Mouse (Mus musculus): ENCODE data around the gene Golph3.
"Not testable (repeated sequence)": the region's sequence is repeated elsewhere in the genome, so short reads cannot be mapped to it uniquely, and the experiment has no call there.

The Golph3 gene

DNA sequence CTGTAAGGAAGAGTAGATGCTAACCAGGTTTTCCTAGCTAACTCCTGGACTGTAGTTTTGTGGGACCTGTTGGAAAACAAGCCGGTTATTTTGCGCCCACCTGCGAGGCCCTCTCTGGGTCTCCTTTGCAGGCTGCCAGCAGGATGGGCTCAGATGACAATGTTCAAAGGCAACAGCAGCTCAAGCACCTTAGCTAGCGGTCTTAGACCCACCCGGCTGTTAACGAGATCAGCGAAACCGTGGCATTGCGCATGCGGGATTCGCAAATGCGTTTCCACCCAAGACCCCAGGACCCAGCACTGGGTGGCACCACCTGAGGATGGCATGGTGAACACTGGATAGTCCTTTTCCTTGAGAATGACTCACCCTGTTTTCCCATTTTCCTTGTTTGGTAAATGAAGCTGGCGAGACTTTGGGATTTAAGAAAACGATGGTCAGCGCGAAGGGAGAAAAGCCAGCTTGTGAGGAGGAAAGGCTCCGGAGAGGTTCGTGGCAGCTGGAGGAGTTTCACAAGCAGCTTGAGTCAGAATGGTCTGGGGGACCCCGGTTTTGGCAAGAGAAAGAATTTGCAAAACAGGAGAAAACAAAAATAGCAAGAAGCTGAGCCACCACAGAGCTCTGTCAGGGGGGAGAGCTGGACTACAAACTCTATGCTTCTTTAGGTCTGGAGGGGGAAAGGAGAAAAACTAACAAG is 39.4 kb downstream of the Golph3 start:
- no peak for DNase-seq

- DNase-seq: no peak
Observed at GRCm38 (mm10) chr15:12362001-12362700, 40.9 kb downstream of the Golph3 start.

DNA sequence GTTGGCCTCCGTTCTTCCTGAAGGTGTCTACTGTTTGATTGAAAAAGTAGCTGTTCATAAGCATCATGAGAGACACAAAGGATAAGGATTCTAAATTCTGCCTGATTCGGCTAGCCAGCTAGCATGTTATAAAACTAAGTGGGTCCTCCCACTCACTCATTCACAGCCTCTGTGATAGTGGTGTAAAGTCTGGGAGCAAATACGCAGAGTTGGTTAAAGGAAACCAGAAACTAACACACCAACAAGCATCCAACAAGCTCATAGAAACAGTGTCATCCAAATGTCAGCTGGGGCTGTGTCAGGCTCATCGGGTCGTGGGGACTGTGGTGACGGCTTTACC is 41.4 kb downstream of the Golph3 start:
- DNase-seq: no peak

DNA sequence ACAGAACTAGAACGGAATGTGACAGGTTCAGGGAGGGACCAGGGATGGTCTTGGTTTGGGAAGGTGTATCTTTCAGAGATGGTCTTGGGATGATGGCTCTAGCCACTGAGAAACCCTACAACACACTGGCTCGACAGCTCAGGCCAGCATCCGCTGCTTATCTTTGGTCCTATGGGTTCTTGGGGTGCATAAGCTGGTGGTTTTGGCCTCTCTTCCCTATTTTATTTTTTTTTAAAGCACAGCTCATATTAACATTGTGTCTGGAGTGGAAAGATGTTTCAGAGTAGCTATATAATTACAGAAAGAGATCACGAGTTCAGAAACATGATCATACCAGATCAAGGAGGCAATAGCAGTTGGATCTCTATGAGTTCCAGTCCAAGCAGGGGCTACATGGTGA is 42.8 kb downstream of the Golph3 start:
- no peak for DNase-seq

GRCm38 (mm10) chr15:12365416-12366071 is 44.3 kb downstream of the Golph3 start:
- DNase-seq: no peak

- peak; percentile 16 for DNase-seq
Observed at GRCm38 (mm10) chr15:12366072-12366469, 44.8 kb downstream of the Golph3 start.

GRCm38 (mm10) chr15:12366580-12367305 is 45.5 kb downstream of the Golph3 start:
- DNase-seq: not testable (repeated sequence)

DNA sequence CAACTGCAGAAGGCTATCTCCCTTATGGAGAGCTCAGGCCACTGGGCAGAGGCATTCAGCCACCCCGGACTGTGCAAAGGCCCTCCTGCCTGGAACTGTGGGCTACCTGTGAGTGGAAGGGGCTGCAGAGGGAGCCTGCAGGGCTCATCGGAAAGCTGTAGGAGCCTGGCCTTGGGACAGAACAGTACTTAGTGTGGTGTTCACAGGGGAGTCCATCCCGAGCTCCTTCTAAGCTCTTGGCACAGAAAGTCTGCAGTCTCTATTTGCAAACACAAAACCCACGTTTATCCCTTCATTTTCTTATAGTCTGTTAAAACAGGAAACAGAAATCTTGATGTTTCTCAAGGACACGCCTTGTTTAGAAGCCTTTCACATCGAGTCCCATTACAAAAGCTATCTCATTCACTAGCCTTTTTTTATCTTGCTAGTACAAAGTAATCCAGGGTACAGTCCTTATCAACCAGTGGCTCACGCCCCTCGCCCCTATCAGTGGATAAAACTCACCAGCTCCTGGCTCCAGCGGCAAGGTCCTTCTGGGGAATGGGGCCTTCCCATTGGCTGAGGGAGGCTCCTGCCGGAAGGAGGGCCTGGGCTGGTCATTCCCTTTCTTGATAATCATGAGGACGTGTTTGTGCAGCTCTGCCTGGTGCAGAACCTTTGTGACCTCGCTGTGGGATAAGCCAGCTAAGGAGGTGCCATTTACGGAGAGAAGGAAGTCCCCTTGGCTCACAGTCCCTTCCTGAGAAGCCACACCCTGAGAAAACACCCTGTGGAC is 46.2 kb downstream of the Golph3 start:
- DNase-seq: peak; percentile 50

DNA sequence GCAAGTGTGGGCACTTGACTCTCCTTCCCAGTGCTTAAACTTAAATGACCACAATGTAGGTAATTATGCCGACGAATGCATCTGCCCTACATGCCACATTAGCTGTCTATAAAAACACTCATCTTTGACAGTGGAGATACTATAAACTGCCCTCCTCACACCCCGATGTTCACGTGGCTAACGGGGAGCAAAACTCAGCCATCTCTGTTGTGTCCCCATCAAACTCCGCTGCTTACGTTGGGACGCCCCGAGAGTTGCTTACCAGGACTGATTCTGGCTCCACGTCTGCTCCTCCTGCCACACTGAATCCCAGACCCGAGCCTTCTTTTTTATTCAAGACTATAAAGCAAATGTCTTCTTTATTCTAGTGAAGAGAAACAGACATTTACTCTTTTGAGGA is 47.1 kb downstream of the Golph3 start:
- no peak for DNase-seq

GRCm38 (mm10) chr15:12368850-12369249 is 47.6 kb downstream of the Golph3 start:
- DNase-seq: no peak

GRCm38 (mm10) chr15:12370096-12370495 is 48.8 kb downstream of the Golph3 start:
- no peak for DNase-seq

- peak; percentile 87 for DNase-seq
Observed at GRCm38 (mm10) chr15:12371183-12371582, 49.9 kb downstream of the Golph3 start.

- DNase-seq: peak; percentile 31
Observed at GRCm38 (mm10) chr15:12373496-12373895, 52.2 kb downstream of the Golph3 start.

- DNase-seq: peak; percentile 54
Observed at GRCm38 (mm10) chr15:12373918-12374317, 52.7 kb downstream of the Golph3 start.

- DNase-seq: peak; percentile 33
Observed at GRCm38 (mm10) chr15:12374916-12375315, 53.7 kb downstream of the Golph3 start.

DNA sequence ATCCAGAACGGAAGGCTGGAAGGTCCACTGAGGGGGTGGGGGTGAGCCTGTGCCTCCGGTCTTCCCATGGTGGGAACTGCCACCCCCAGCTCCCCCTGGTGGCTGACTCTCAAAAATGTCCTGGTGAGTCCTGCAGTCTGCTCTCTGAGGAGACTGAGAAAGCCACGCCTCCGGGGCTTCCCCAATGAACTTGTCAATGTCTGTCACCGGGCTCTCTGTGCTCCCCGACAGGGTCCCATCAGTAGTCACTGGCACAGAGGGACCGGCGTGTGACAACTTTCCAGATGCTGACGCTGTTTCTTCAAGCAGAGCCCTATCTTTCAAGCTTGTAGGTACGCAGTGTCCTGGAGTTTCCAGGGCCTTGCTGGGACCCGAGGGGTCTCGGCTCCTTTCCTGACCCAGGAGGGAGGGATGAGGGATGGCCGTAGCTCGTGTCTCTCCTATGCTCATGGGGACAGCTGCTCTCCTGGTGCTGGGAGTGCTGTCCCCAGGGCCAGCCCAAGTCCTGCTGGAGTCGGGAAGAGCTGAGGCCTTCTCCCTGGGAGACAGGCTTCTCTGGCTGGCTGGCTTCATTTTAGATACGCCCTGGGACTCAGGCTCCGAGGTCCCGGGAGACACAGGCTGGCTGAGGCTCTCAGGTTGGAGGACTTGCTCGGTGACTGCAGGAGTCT is 54.5 kb downstream of the Golph3 start:
- peak; percentile 94 for DNase-seq

DNA sequence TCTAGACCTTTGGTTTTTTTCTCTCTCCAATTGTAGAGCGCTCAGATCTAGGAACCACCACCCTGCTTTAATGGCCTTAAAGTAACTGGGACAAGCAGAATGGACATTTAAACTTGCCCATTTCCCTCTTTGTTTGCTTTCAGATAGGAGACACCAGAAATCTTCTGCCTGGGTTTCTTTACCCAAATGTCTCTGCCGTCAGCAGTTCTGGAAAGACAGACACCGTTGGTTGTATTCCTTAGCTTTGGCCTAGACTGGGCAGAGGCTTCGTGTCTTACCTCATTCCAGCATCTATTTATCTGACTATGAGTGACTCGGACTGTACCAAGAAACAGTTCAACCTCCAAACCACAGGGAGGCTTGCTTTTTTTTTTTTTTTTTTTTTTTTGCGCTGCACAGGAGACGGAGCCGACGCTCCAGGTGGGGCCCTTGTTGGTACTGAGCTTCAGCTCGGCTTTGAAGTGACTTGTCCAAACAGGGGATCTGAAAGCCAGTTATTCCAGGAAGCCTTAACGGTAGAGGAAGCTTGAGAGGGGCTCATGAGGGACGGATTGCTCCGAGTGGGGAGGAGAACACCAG is 55.3 kb downstream of the Golph3 start:
- DNase-seq: no peak

DNA sequence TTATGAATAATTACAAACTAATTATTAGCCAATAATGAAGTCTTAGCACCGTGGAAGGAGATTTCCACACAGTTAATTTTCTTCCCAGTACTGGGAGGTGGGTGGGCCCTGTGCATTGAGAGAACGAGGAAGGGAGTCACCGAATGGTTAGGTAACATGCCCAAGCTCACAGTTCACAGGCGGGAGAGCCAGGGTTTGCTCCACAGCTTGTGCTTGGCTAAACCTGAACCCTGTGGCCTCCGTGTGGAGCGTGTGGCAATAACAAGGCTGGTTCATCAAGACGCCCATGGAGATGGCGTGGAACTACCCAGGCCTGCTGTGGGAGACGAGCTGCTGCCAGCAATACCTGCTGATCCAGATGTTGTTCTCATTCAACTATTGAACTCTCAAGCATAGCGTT is 56.5 kb downstream of the Golph3 start:
- DNase-seq: peak; percentile 27

DNA sequence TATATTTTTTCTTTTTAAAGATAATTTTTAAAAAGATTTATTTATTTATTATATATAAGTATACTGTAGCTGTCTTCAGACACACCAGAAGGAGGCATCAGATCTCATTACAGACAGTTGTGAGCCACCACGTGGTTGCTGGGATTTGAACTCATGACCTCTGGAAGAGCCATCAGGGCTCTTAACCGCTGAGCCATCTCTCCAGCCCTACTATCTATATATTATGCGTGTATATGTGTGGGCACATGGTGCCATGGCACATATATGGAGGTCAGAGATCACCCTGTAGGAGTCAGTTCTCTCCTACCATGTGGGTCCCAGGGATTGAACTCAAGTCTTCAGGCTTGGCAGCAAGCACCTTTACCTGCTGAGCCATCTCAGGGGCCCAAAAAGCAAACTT is 58.8 kb downstream of the Golph3 start:
- DNase-seq: no peak

DNA sequence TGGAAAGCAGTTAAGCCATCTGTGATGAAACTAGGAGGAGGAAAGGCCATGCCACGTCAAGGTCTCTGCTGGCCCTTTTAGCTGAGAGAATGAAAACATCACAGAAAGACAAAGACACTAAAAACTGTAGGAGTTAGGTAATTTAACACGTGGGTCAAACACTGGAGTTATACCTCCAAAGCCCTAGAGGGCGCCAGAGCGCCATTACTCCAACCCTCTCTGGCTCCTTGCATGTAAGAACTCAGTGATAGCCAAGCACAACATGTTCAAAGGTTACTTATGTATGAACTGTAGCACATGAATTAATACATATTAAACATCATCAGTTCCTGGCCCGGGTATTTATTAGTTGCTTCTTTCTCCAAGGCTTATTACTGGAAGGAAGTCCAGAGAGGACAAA is 59.3 kb downstream of the Golph3 start:
- peak; percentile 63 for DNase-seq

DNA sequence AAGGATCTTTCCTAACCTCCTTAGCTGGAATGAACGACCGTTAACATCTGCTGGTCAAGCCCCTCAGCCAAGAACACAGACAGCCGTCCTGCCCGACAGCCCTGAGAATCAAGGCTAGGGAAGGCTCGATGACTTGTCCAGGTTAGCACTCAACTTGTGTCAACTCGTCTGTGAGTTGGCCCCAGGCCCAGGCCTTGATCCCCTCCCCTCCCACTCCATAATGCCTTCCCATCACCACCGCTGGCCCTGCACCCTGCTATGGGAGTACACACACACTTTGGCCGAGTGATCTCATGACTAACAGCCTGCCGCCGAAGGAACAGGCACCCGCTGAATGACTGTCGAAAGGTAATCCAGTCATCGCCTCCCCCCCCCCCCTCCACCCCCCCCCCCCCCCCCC is 63.4 kb downstream of the Golph3 start:
- DNase-seq: no peak

All from kidney, postnatal 10 days (tissue).